Mouse (Mus musculus) heart, adult 2 months (tissue): ENCODE data around the gene Tacr2. TPM values are rescaled to one million over a fixed set of nuclear protein-coding genes. Genes with fewer than 3 reads are reported as not detected.
A peak's percentile ranks its signal among the peaks of the same experiment; 100 is the strongest.

ENCODE experiments used
- DNase-seq, 2 experiments: peaks; one replicate each; pipeline ENCODE4 v3.0.0; 2021
- H3K27ac ChIP-seq: fragments of 200-600 bp; 2 replicates; pipeline ENCODE4 v1.8.1; 2022
- H3K27me3 ChIP-seq: fragments of 200-500 bp; 2 replicates; pipeline ENCODE4 v1.6.1; 2012; ENCODE audit warnings: mild to moderate bottlenecking, low read length, inconsistent platforms, mixed read lengths; ENCODE audit not compliant: control insufficient read depth, insufficient read depth
- H3K36me3 ChIP-seq: fragments of 200-500 bp; 2 replicates; pipeline ENCODE4 v1.6.1; 2012; ENCODE audit warnings: low read length, inconsistent platforms; ENCODE audit not compliant: control insufficient read depth, insufficient read depth
- H3K4me1 ChIP-seq: fragments of 200-500 bp; 2 replicates; pipeline ENCODE4 v1.6.1; 2011; ENCODE audit warnings: low read length; ENCODE audit not compliant: control insufficient read depth, insufficient read depth
- H3K4me3 ChIP-seq: fragments of 200-600 bp; 2 replicates; pipeline ENCODE4 v1.8.1; 2022
- H3K79me2 ChIP-seq: fragments of 200-500 bp; replicated peaks from 2 replicates; pipeline ENCODE4 v1.6.1; 2012; ENCODE audit warnings: mild to moderate bottlenecking, inconsistent platforms, low read length, moderate library complexity, mixed read lengths; ENCODE audit not compliant: control insufficient read depth, insufficient read depth
- H3K9ac ChIP-seq: fragments of 200-500 bp; 2 replicates; pipeline ENCODE4 v1.6.1; 2012; ENCODE audit warnings: low read depth, mild to moderate bottlenecking, control low read depth, inconsistent platforms, low read length, mixed read lengths
- CTCF ChIP-seq: fragments of 200-600 bp; IDR thresholded peaks from 2 replicates; pipeline ENCODE4 v1.8.1; 2022; ENCODE audit warnings: antibody characterized with exemption, mild to moderate bottlenecking, moderate library complexity
- EP300 ChIP-seq: fragments of 200-500 bp; IDR thresholded peaks from 2 replicates; pipeline ENCODE4 v1.6.1; 2011; ENCODE audit warnings: low read depth, low read length, control low read depth; ENCODE audit not compliant: insufficient read depth
- POLR2A ChIP-seq: fragments of 200-500 bp; IDR thresholded peaks from 2 replicates; pipeline ENCODE4 v1.6.1; 2011; ENCODE audit warnings: mild to moderate bottlenecking, low read depth, low read length, control low read depth; ENCODE audit not compliant: insufficient read depth
- WGBS: fragments of 180-500 bp; shearing (Covaris S2); methylation state at CpG from one replicate; pipeline ENCODE4 v1.1.7; 2018; 5-methylcytosine and 5-hydroxymethylcytosine counted together
- intact Hi-C: fragments of 180-260 bp; cut with DNase I; formaldehyde crosslinking; loops from one replicate; pipeline ENCODE4 v1.15.1; 2025
- polyA plus RNA-seq: library from polyadenylated mRNA; depleted of rRNA; stranded (reverse); fragments of >200 nt; gene quantifications from 2 replicates; pipeline ENCODE4 v1.2.3, GENCODE M21; 2012
- total RNA-seq, 2 experiments: library from RNA; stranded (reverse); gene quantifications; 2 replicates each; pipeline ENCODE4 v1.2.3; 2021

Tacr2 gene
- total and polyA plus RNA-seq, 3 experiments: not detected

GRCm38 (mm10) chr10:62242896-62243295 is 9.3 kb upstream of the Tacr2 start:
- Histone ChIP-seq H3K9ac (no peak overlapping the region), H3K4me3 (no peak overlapping the region), H3K36me3 (no peaks in the 10 kb centered on the region), H3K27ac (no peak overlapping the region), H3K4me1 (no peaks in the 10 kb centered on the region), H3K79me2 (no peaks in the 10 kb centered on the region), H3K27me3 (no peaks in the 10 kb centered on the region)
- WGBS: 39% methylated on average over 12 of the region's 13 CpGs
- peak in 1 of 2 experiments; percentile 34 for DNase-seq
- TF ChIP-seq CTCF (peak; percentile 73), POLR2A (no peak), EP300 (no peak)
- intact Hi-C loops: loop anchor here (1.0 kb wide), 2 partner anchors 56 to 138 kb away; no protein-coding TSS in a partner anchor

GRCm38 (mm10) chr10:62244067-62244466 is 8.2 kb upstream of the Tacr2 start:
- intact Hi-C loops: no loop called here

GRCm38 (mm10) chr10:62247156-62247555 is 5.1 kb upstream of the Tacr2 start:
- TF ChIP-seq EP300: no peak
- no peak for TF ChIP-seq POLR2A
- no peak for TF ChIP-seq CTCF
- WGBS: 71% methylated on average over 3 of the region's 3 CpGs
- DNase-seq: no peak
- intact Hi-C loops: no loop called here
- no peak overlapping the region for H3K4me3 ChIP-seq
- no peaks in the 10 kb centered on the region for H3K4me1 ChIP-seq
- H3K27ac ChIP-seq: no peak overlapping the region
- no peaks in the 10 kb centered on the region for H3K79me2 ChIP-seq
- H3K36me3 ChIP-seq: no peaks in the 10 kb centered on the region
- H3K27me3 ChIP-seq: no peaks in the 10 kb centered on the region
- no peak overlapping the region for H3K9ac ChIP-seq

More at GRCm38 (mm10) chr10:62244067-62244466, 8.2 kb upstream of the Tacr2 start:
- 90% methylated on average over 9 of the region's 9 CpGs for WGBS
- Histone ChIP-seq H3K4me1 (no peaks in the 10 kb centered on the region), H3K27me3 (no peaks in the 10 kb centered on the region), H3K79me2 (no peaks in the 10 kb centered on the region), H3K36me3 (no peaks in the 10 kb centered on the region), H3K4me3 (no peak overlapping the region), H3K27ac (no peak overlapping the region), H3K9ac (no peak overlapping the region)
- DNase-seq: no peak
- no peak for TF ChIP-seq POLR2A
- TF ChIP-seq CTCF: no peak
- TF ChIP-seq EP300: no peak

GRCm38 (mm10) chr10:62247815-62248214 is 4.4 kb upstream of the Tacr2 start:
- no peaks in the 10 kb centered on the region for H3K79me2 ChIP-seq
- intact Hi-C loops: no loop called here
- no peak for TF ChIP-seq CTCF
- TF ChIP-seq POLR2A: no peak
- TF ChIP-seq EP300: no peak
- H3K36me3 ChIP-seq: no peaks in the 10 kb centered on the region
- H3K27ac ChIP-seq: no peak overlapping the region
- H3K27me3 ChIP-seq: no peaks in the 10 kb centered on the region
- H3K4me3 ChIP-seq: no peak overlapping the region
- no peaks in the 10 kb centered on the region for H3K4me1 ChIP-seq
- DNase-seq: no peak
- no peak overlapping the region for H3K9ac ChIP-seq
- WGBS: 35% methylated on average over 8 of the region's 8 CpGs

GRCm38 (mm10) chr10:62252496-62253235 is 428 bp downstream of the Tacr2 start:
- Histone ChIP-seq H3K4me1 (no peaks in the 10 kb centered on the region), H3K79me2 (no peaks in the 10 kb centered on the region), H3K36me3 (no peaks in the 10 kb centered on the region), H3K27ac (no peak overlapping the region), H3K9ac (no peak overlapping the region), H3K27me3 (no peaks in the 10 kb centered on the region), H3K4me3 (no peak overlapping the region)
- no peak for DNase-seq
- WGBS: 82% methylated on average over 27 of the region's 27 CpGs
- intact Hi-C loops: no loop called here
- TF ChIP-seq POLR2A: no peak
- TF ChIP-seq EP300: no peak
- no peak for TF ChIP-seq CTCF

GRCm38 (mm10) chr10:62258298-62258697 is 6.1 kb downstream of the Tacr2 start:
- no peak overlapping the region for H3K9ac ChIP-seq
- WGBS: 88% methylated on average over 5 of the region's 5 CpGs
- H3K27me3 ChIP-seq: no peaks in the 10 kb centered on the region
- TF ChIP-seq POLR2A: no peak
- no peak for TF ChIP-seq EP300
- TF ChIP-seq CTCF: no peak
- no peak overlapping the region for H3K27ac ChIP-seq
- H3K4me1 ChIP-seq: no peaks in the 10 kb centered on the region
- H3K36me3 ChIP-seq: no peaks in the 10 kb centered on the region
- H3K4me3 ChIP-seq: no peak overlapping the region
- no peak for DNase-seq
- no peaks in the 10 kb centered on the region for H3K79me2 ChIP-seq
- intact Hi-C loops: no loop called here
